Mouse (Mus musculus): ENCODE results near the gene Olfr994. TPM values are rescaled to one million over a fixed set of nuclear protein-coding genes. Genes with fewer than 3 reads are reported as not detected.

Gene Olfr994
- total and polyA plus RNA-seq, 3 experiments: not detected

Other genes starting within 250 kb of the Olfr994 start
- 0.04 TPM in 1 of 2 replicates, not detected in the other for gene Lrrc55, start 239.3 kb downstream of the Olfr994 start, total RNA-seq (2012; rRNA removed)
- not detected in 2 replicates for gene Lrrc55, start 239.3 kb downstream of the Olfr994 start, total RNA-seq (2014; rRNA removed)
- 0.08 TPM in 1 of 2 replicates, not detected in the other for gene Lrrc55, start 239.3 kb downstream of the Olfr994 start, polyA plus RNA-seq (2012; ENCODE audit: insufficient read length, low read depth)
- not detected in 2 replicates for gene Olfr987, start 97.1 kb downstream of the Olfr994 start, total RNA-seq (2012; rRNA removed)
- gene Olfr987, start 97.1 kb downstream of the Olfr994 start, total RNA-seq (2014; rRNA removed): not detected in 2 replicates
- gene Olfr987, start 97.1 kb downstream of the Olfr994 start, polyA plus RNA-seq (2012; ENCODE audit: insufficient read length, low read depth): not detected in 2 replicates
- gene Olfr988, start 73.2 kb downstream of the Olfr994 start, total RNA-seq (2012; rRNA removed): not detected in 2 replicates
- not detected in 2 replicates for gene Olfr988, start 73.2 kb downstream of the Olfr994 start, total RNA-seq (2014; rRNA removed)
- not detected in 2 replicates for gene Olfr988, start 73.2 kb downstream of the Olfr994 start, polyA plus RNA-seq (2012; ENCODE audit: insufficient read length, low read depth)
- not detected in 2 replicates for gene Olfr992, start 27.0 kb downstream of the Olfr994 start, total RNA-seq (2012; rRNA removed)
- not detected in 2 replicates for gene Olfr992, start 27.0 kb downstream of the Olfr994 start, total RNA-seq (2014; rRNA removed)
- not detected in 2 replicates for gene Olfr992, start 27.0 kb downstream of the Olfr994 start, polyA plus RNA-seq (2012; ENCODE audit: insufficient read length, low read depth)
- gene Olfr993, start 21.6 kb downstream of the Olfr994 start, total RNA-seq (2012; rRNA removed): not detected in 2 replicates
- gene Olfr993, start 21.6 kb downstream of the Olfr994 start, total RNA-seq (2014; rRNA removed): not detected in 2 replicates
- gene Olfr993, start 21.6 kb downstream of the Olfr994 start, polyA plus RNA-seq (2012; ENCODE audit: insufficient read length, low read depth): not detected in 2 replicates
- gene Olfr995, start 7.2 kb upstream of the Olfr994 start, total RNA-seq (2012; rRNA removed): not detected in 2 replicates
- not detected in 2 replicates for gene Olfr995, start 7.2 kb upstream of the Olfr994 start, total RNA-seq (2014; rRNA removed)
- not detected in 2 replicates for gene Olfr995, start 7.2 kb upstream of the Olfr994 start, polyA plus RNA-seq (2012; ENCODE audit: insufficient read length, low read depth)
- not detected in 2 replicates for gene 4833423E24Rik, start 82.6 kb upstream of the Olfr994 start, total RNA-seq (2012; rRNA removed)
- not detected in 2 replicates for gene 4833423E24Rik, start 82.6 kb upstream of the Olfr994 start, total RNA-seq (2014; rRNA removed)
- gene 4833423E24Rik, start 82.6 kb upstream of the Olfr994 start, polyA plus RNA-seq (2012; ENCODE audit: insufficient read length, low read depth): not detected in 2 replicates
- not detected in 2 replicates for gene Olfr996, start 142.8 kb upstream of the Olfr994 start, total RNA-seq (2012; rRNA removed)
- gene Olfr996, start 142.8 kb upstream of the Olfr994 start, total RNA-seq (2014; rRNA removed): not detected in 2 replicates
- gene Olfr996, start 142.8 kb upstream of the Olfr994 start, polyA plus RNA-seq (2012; ENCODE audit: insufficient read length, low read depth): not detected in 2 replicates
- gene Olfr998, start 152.5 kb upstream of the Olfr994 start, total RNA-seq (2012; rRNA removed): not detected in 2 replicates
- not detected in 2 replicates for gene Olfr998, start 152.5 kb upstream of the Olfr994 start, total RNA-seq (2014; rRNA removed)
- gene Olfr998, start 152.5 kb upstream of the Olfr994 start, polyA plus RNA-seq (2012; ENCODE audit: insufficient read length, low read depth): not detected in 2 replicates
- gene Olfr1000, start 175.5 kb upstream of the Olfr994 start, total RNA-seq (2012; rRNA removed): not detected in 2 replicates
- not detected in 2 replicates for gene Olfr1000, start 175.5 kb upstream of the Olfr994 start, total RNA-seq (2014; rRNA removed)
- not detected in 2 replicates for gene Olfr1000, start 175.5 kb upstream of the Olfr994 start, polyA plus RNA-seq (2012; ENCODE audit: insufficient read length, low read depth)
- gene Olfr1002, start 214.3 kb upstream of the Olfr994 start, total RNA-seq (2012; rRNA removed): not detected in 2 replicates
- gene Olfr1002, start 214.3 kb upstream of the Olfr994 start, total RNA-seq (2014; rRNA removed): not detected in 2 replicates
- gene Olfr1002, start 214.3 kb upstream of the Olfr994 start, polyA plus RNA-seq (2012; ENCODE audit: insufficient read length, low read depth): not detected in 2 replicates
- not detected in 2 replicates for gene Olfr154, start 228.0 kb upstream of the Olfr994 start, total RNA-seq (2012; rRNA removed)
- not detected in 2 replicates for gene Olfr154, start 228.0 kb upstream of the Olfr994 start, total RNA-seq (2014; rRNA removed)
- gene Olfr154, start 228.0 kb upstream of the Olfr994 start, polyA plus RNA-seq (2012; ENCODE audit: insufficient read length, low read depth): not detected in 2 replicates
- not detected in 2 replicates for gene Olfr1006, start 242.3 kb upstream of the Olfr994 start, total RNA-seq (2012; rRNA removed)
- not detected in 2 replicates for gene Olfr1006, start 242.3 kb upstream of the Olfr994 start, total RNA-seq (2014; rRNA removed)
- not detected in 2 replicates for gene Olfr1006, start 242.3 kb upstream of the Olfr994 start, polyA plus RNA-seq (2012; ENCODE audit: insufficient read length, low read depth)

All from CH12.LX (cell line).